Mouse (Mus musculus): ENCODE data around the gene Gm20896.
"Not testable (repeated sequence)": the region's sequence is repeated elsewhere in the genome, so short reads cannot be mapped to it uniquely, and the experiment has no call there.

- not testable (repeated sequence) for TF ChIP-seq GATA1, TAL1 (IDR thresholded peaks at IDR 0.05; ENCODE audit: low read length)
These were observed at the start of gene Gm20896 for GRCm38 (mm10) chrY:35921426-35921825.
